Mouse (Mus musculus) liver, postnatal 0 days (tissue): ENCODE results near the gene Fam213a. TPM values are rescaled to one million over a fixed set of nuclear protein-coding genes. Genes with fewer than 3 reads are reported as not detected.
A peak's percentile ranks its signal among the peaks of the same experiment; 100 is the strongest.

ENCODE experiments used
- ATAC-seq: fragments of 200-750 bp; cut with Nextera tagmentation; 2 replicates; pipeline ENCODE4 v1.8.0; 2017; ENCODE audit warnings: mild to moderate bottlenecking, moderate library complexity
- DNase-seq: peaks from one replicate; pipeline ENCODE4 v3.0.0-alpha.2; 2016
- H3K27ac ChIP-seq: fragments of 300-500 bp; sonication (generic); 2 replicates; pipeline ENCODE4 v1.5.1; 2014; ENCODE audit warnings: antibody characterized with exemption, moderate library complexity, mild to moderate bottlenecking, low read depth
- H3K27me3 ChIP-seq: fragments of 300-500 bp; sonication (generic); 2 replicates; pipeline ENCODE4 v1.6.1; 2014; ENCODE audit warnings: low read length, control low read depth, mixed read lengths; ENCODE audit not compliant: insufficient read depth
- H3K36me3 ChIP-seq: fragments of 300-500 bp; sonication (generic); replicated peaks from 2 replicates; pipeline ENCODE4 v1.6.1; 2014; ENCODE audit warnings: mild to moderate bottlenecking, control low read depth, low read length, moderate library complexity, mixed read lengths; ENCODE audit not compliant: insufficient read depth
- H3K4me1 ChIP-seq: fragments of 300-500 bp; sonication (generic); 2 replicates; pipeline ENCODE4 v1.6.1; 2014; ENCODE audit warnings: antibody characterized with exemption, mild to moderate bottlenecking, control low read depth; ENCODE audit not compliant: insufficient read depth
- H3K4me2 ChIP-seq: fragments of 300-500 bp; sonication (generic); 2 replicates; pipeline ENCODE4 v1.6.1; 2014; ENCODE audit warnings: low read depth, mild to moderate bottlenecking, low read length, moderate library complexity, mixed read lengths
- H3K4me3 ChIP-seq: fragments of 300-500 bp; sonication (generic); 2 replicates; pipeline ENCODE4 v1.5.1; 2014; ENCODE audit warnings: low read depth, low read length
- H3K9ac ChIP-seq: fragments of 300-500 bp; sonication (generic); replicated peaks from 2 replicates; pipeline ENCODE4 v1.6.1; 2014; ENCODE audit warnings: mild to moderate bottlenecking, moderate library complexity
- H3K9me3 ChIP-seq: fragments of 300-500 bp; sonication (generic); 2 replicates; pipeline ENCODE4 v1.6.1; 2016; ENCODE audit warnings: mild to moderate bottlenecking, control low read depth, low read length, mixed read lengths
- CTCF ChIP-seq: sonication (generic); IDR thresholded peaks from 2 replicates; pipeline ENCODE4 v1.5.1; 2016; ENCODE audit warnings: antibody characterized with exemption, low read depth
- EP300 ChIP-seq: IDR thresholded peaks from 2 replicates; pipeline ENCODE4 v1.6.1; 2016; ENCODE audit warnings: antibody characterized with exemption, low read depth, mild to moderate bottlenecking
- WGBS: fragments of 180-500 bp; shearing (Covaris S2); extraction: QIAGEN DNeasy Blood & Tissue Kit; methylation state at CpG from one replicate; pipeline ENCODE4 v1.1.7; 2014; ENCODE audit not compliant: insufficient replicate concordance; 5-methylcytosine and 5-hydroxymethylcytosine counted together
- polyA plus RNA-seq: library from polyadenylated mRNA; unstranded; fragments of >200 nt; fragmentation: Nextera tagmentation; extraction: Ambion mirVana; gene quantifications from 2 replicates; pipeline ENCODE4 v1.2.1, GENCODE M21; 2015

The Fam213a gene
- polyA plus RNA-seq, 1 experiment from 2014 or later, result 85.0 TPM

DNA sequence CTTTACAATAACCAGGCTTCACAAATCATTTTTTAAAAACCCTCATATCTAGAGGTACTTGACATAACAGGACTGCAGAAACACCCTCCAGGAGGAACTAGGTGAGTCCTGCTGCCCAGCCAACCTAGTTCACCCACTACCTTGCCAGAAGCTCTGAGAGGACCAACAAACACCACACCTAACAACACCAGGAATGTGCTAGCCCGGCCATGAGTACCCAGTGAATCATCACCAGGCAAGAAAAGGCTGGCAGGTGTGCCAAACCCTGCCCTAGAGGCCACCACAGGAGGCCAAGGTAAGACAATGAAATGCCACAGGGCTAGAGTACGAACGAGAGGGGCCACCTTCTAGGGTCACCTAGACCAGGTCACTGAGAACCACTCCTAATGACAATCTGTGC is 17.4 kb downstream of the Fam213a start:
- peaks cover 45% of the 10 kb centered on the region for H3K36me3 ChIP-seq
- TF ChIP-seq EP300 (no peak), CTCF (no peak)
- no peak overlapping the region for H3K4me2 ChIP-seq
- H3K9ac ChIP-seq, result no peak overlapping the region
- WGBS, result 86% methylated on average over 3 of the region's 3 CpGs
- no peaks in the 10 kb centered on the region for H3K27me3 ChIP-seq
- H3K9me3 ChIP-seq, result no peaks in the 10 kb centered on the region
- DNase-seq, result no peak
- H3K4me1 ChIP-seq, result peaks cover 16% of the 10 kb centered on the region
- no peak overlapping the region for H3K27ac ChIP-seq
- no peak overlapping the region for H3K4me3 ChIP-seq
- no peak for ATAC-seq

DNA sequence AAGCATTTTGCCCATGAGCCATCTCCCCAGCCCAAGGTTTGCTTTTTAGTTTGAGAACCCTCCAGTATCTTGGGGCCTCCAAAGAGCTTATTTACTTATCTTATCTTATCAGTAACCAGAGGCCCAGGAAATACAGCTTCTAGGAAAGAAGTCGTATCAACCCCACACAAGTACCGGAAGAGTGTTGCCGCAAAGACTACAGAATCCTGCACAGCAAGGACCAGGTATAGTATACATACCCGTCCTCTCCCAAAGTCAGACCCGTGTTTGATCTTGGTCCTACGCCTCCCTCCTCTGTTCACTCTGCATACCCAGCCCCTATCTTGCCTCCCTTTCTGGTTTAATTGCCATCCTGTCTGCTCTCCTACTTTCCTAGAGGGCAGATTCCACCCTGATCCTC is 21.1 kb downstream of the Fam213a start:
- TF ChIP-seq EP300 (peak; percentile 94), CTCF (no peak)
- peak overlapping the region; percentile 35 for H3K9ac ChIP-seq
- peaks cover 19% of the 10 kb centered on the region for H3K36me3 ChIP-seq
- peak overlapping the region; percentile 22 for H3K4me3 ChIP-seq
- peaks cover 27% of the 10 kb centered on the region for H3K4me1 ChIP-seq
- no peak for DNase-seq
- peak overlapping the region; percentile 66 for H3K4me2 ChIP-seq
- ATAC-seq, result peak; percentile 64
- 26% methylated on average over 6 of the region's 6 CpGs for WGBS
- H3K9me3 ChIP-seq, result no peaks in the 10 kb centered on the region
- H3K27ac ChIP-seq, result peak overlapping the region; percentile 53
- no peaks in the 10 kb centered on the region for H3K27me3 ChIP-seq

DNA sequence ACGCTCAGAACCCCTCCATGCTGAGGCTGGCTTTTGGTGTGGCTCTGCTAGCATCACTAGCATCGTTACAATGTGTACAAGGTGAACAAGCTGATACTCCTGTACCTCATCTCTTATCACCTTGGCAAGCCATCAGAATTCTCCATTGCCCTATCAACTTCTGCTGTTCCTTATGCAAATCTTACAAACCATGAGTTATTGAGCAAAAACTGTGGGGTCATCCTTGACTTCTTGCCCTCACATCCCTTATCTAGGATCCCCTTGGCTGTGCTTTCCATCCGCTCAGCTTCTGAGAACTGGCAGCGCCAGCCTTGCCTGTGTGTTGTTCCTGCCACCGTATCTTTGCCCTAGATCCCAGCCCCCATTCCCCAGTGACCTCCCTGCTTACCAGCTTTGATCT is 24.8 kb downstream of the Fam213a start:
- WGBS, result 46% methylated on average over 5 of the region's 5 CpGs
- H3K4me2 ChIP-seq, result peak overlapping the region; percentile 2; the same call in 1 of the 2 replicates
- H3K27me3 ChIP-seq, result no peaks in the 10 kb centered on the region
- H3K4me1 ChIP-seq, result peaks cover 27% of the 10 kb centered on the region
- H3K9ac ChIP-seq, result no peak overlapping the region
- no peak overlapping the region for H3K4me3 ChIP-seq
- no peaks in the 10 kb centered on the region for H3K9me3 ChIP-seq
- 0 out of 2 replicates have a peak, but pooled peaks cover 2% of the 10 kb centered on the region for H3K36me3 ChIP-seq
- no peak for DNase-seq
- peak; percentile 70 for ATAC-seq
- TF ChIP-seq CTCF (no peak), EP300 (peak; percentile 88)
- no peak overlapping the region for H3K27ac ChIP-seq

DNA sequence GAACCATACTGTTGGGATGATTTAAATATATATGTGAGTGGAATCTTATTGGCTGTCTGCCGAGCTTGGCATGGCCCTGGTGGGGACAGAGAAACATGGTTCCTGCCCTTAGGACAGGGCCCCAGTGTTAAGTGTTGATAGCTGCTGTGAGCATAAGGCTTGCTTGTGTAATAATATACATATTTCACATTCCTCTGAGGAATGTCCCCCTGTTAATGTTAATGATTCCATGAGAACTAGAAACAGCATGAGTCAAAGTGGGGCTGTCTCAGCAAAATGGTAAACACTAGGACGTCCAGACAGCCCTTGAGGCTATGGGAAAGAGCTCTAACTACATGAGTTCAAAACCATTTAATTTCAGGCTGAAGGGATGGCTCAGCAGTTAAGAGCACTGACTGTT is 26.4 kb downstream of the Fam213a start:
- H3K36me3 ChIP-seq, result no peaks in the 10 kb centered on the region
- TF ChIP-seq EP300 (no peak), CTCF (no peak)
- H3K27ac ChIP-seq, result no peak overlapping the region
- peaks cover 17% of the 10 kb centered on the region for H3K4me1 ChIP-seq
- ATAC-seq, result no peak
- H3K27me3 ChIP-seq, result no peaks in the 10 kb centered on the region
- no peak for DNase-seq
- no peak overlapping the region for H3K4me2 ChIP-seq
- H3K9ac ChIP-seq, result no peak overlapping the region
- H3K9me3 ChIP-seq, result no peaks in the 10 kb centered on the region
- no peak overlapping the region for H3K4me3 ChIP-seq
- 75% methylated on average over 2 of the region's 2 CpGs for WGBS

DNA sequence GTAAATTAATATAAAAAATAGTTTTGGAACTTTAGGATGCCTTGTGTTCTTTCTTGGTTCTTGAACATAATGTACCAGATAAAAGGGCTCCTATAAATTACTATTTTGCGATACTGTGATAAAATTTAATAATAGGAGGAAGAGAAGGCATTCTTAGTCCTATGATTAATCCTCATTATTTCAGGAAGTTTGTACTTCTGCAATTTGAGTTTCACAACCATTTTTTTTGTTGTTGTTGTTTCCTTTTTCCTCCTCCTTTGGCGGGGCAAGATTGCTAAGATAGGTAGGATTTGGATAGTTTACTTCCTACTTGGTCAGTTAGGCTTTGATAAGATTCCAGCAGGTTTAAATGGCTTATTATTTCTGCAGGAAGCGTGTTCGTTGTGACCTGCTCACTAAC is 28.0 kb downstream of the Fam213a start:
- DNase-seq (no peak), ATAC-seq (no peak)
- whole genome bisulfite sequencing, result 57% methylated on average over 4 of the region's 4 CpGs
- Histone ChIP-seq H3K4me1 (peaks cover 11% of the 10 kb centered on the region), H3K4me3 (no peak overlapping the region), H3K4me2 (no peak overlapping the region), H3K36me3 (no peaks in the 10 kb centered on the region), H3K9me3 (no peaks in the 10 kb centered on the region), H3K9ac (no peak overlapping the region), H3K27me3 (no peaks in the 10 kb centered on the region), H3K27ac (no peak overlapping the region)
- TF ChIP-seq CTCF (no peak), EP300 (no peak)

DNA sequence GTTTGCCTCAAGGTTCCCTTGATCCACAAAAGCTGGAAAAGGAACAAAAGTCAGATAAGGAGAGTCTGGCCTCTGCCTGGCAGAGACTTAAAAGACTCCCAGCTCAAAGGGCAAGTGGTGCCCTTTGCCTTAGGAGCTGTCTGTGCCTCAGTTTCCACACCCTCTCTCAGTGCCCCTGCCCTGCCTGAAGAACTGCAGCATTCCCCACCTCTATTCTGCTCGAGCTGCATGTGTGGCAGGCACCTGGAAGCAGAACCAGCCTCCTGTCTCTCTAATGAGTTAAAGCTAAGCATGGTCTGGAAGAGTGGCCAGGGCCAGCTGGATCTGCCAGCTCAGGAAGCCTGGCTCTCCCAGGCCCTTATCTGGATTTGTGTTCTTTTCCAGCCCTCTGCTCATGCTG is 33.9 kb downstream of the Fam213a start:
- TF ChIP-seq EP300 (no peak), CTCF (no peak)
- no peak overlapping the region for H3K27ac ChIP-seq
- 0 out of 2 replicates have a peak, but pooled peaks cover 2% of the 10 kb centered on the region for H3K4me1 ChIP-seq
- H3K4me2 ChIP-seq, result no peak overlapping the region
- H3K27me3 ChIP-seq, result no peaks in the 10 kb centered on the region
- no peak overlapping the region for H3K4me3 ChIP-seq
- ATAC-seq (no peak), DNase-seq (no peak)
- H3K9ac ChIP-seq, result no peak overlapping the region
- H3K9me3 ChIP-seq, result no peaks in the 10 kb centered on the region
- H3K36me3 ChIP-seq, result no peaks in the 10 kb centered on the region
- 75% methylated on average over 1 of the region's 1 CpGs for WGBS

DNA sequence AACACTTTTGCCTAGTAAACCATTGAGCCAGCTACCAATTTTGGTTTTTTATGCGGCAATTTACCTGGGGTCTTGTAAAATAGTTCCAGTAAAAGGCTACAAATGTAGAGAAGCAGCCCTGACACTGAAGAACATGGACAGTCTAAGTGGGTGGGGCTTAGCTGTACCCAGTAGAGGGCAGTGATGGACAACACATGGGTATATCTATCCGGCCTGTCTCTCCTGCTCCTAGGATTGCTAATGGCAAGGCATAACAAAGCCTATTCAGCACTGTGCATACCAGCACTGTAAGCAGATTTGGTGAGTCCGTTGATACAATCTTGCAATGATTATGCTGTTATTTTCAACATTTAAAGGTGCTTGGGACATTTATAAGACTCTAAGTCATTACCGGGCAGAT is 34.6 kb downstream of the Fam213a start:
- WGBS, result 48% methylated on average over 4 of the region's 4 CpGs
- Histone ChIP-seq H3K9me3 (no peaks in the 10 kb centered on the region), H3K27ac (no peak overlapping the region), H3K4me2 (no peak overlapping the region), H3K27me3 (no peaks in the 10 kb centered on the region), H3K9ac (no peak overlapping the region), H3K36me3 (no peaks in the 10 kb centered on the region), H3K4me1 (0 out of 2 replicates have a peak, but pooled peaks cover 2% of the 10 kb centered on the region), H3K4me3 (no peak overlapping the region)
- TF ChIP-seq EP300, result no peak
- TF ChIP-seq CTCF, result peak; percentile 92
- peak; percentile 64 for DNase-seq
- peak; percentile 82 for ATAC-seq
